Mouse (Mus musculus): Measurements from ENCODE around the gene Hist1h2ah. TPM values are rescaled to one million over a fixed set of nuclear protein-coding genes. Genes with fewer than 3 reads are reported as not detected.
"Not testable (repeated sequence)": the region's sequence is repeated elsewhere in the genome, so short reads cannot be mapped to it uniquely, and the experiment has no call there.

Hist1h2ah gene
- 6.2 TPM in 1 of 2 replicates, not detected in the other for polyA plus RNA-seq (2015; fragmentation: Nextera tagmentation; extraction: Ambion mirVana)

GRCm38 (mm10) chr13:22035267-22036148 lies at the start of gene Hist1h2ah, which contains the start of gene Hist1h2bk:
Hist1h2ah (minus strand) TSS chr13:22035568.
Hist1h2bk (plus strand) TSS chr13:22035870.
- H3K9me3 ChIP-seq, H3K36me3 ChIP-seq, H3K27me3 ChIP-seq: not testable (repeated sequence)
- peak within 1 kb of the TSS; percentile 80 for H3K27ac ChIP-seq
- peak within 1 kb of the TSS; percentile 70 for H3K4me2 ChIP-seq (replicated peaks)
- peak within 1 kb of the TSS; percentile 57 for H3K9ac ChIP-seq (replicated peaks)
- H3K4me3 ChIP-seq (replicated peaks), result peak within 1 kb of the TSS; percentile 43
- ATAC-seq, result peak; percentile 98
- peaks cover 27% of the 10 kb centered on the region for H3K4me1 ChIP-seq (replicated peaks)
- under 1% methylated on average over 24 of the region's 69 CpGs for WGBS

- not testable (repeated sequence) for H3K27me3 ChIP-seq; ATAC-seq; H3K4me3 ChIP-seq (replicated peaks); H3K4me2 ChIP-seq (replicated peaks); H3K27ac ChIP-seq; H3K36me3 ChIP-seq; H3K9ac ChIP-seq (replicated peaks); H3K4me1 ChIP-seq (replicated peaks); H3K9me3 ChIP-seq
- 94% methylated on average over 1 of the region's 1 CpGs for WGBS
Observed at GRCm38 (mm10) chr13:22084140-22084539, 48.8 kb upstream of the Hist1h2ah start, which contains the start of gene Vmn1r188. Vmn1r188 (plus strand) TSS chr13:22084440.

- no peaks in the 10 kb centered on the region for H3K4me1 ChIP-seq (replicated peaks)
- H3K36me3 ChIP-seq, result no peaks in the 10 kb centered on the region
- peaks cover 3% of the 10 kb centered on the region; the same call in 1 of the 2 replicates for H3K9me3 ChIP-seq
- H3K27me3 ChIP-seq, result no peaks in the 10 kb centered on the region
- H3K27ac ChIP-seq, result no peak overlapping the region
- no peak overlapping the region for H3K9ac ChIP-seq (replicated peaks)
- no peak overlapping the region for H3K4me3 ChIP-seq (replicated peaks)
- no peak for ATAC-seq
- H3K4me2 ChIP-seq (replicated peaks), result no peak overlapping the region
- 78% methylated on average over 1 of the region's 1 CpGs for WGBS
Observed at GRCm38 (mm10) chr13:22063468-22063867, 28.1 kb upstream of the Hist1h2ah start.

GRCm38 (mm10) chr13:22061422-22061821 lies 26.1 kb upstream of the Hist1h2ah start:
- H3K9ac ChIP-seq (replicated peaks), result no peak overlapping the region
- ATAC-seq, result no peak
- no peaks in the 10 kb centered on the region for H3K36me3 ChIP-seq
- H3K27me3 ChIP-seq, result no peaks in the 10 kb centered on the region
- H3K9me3 ChIP-seq, result peaks cover under 1% of the 10 kb centered on the region; the same call in 1 of the 2 replicates
- no peaks in the 10 kb centered on the region for H3K4me1 ChIP-seq (replicated peaks)
- no peak overlapping the region for H3K4me3 ChIP-seq (replicated peaks)
- 85% methylated on average over 1 of the region's 1 CpGs for WGBS
- no peak overlapping the region for H3K27ac ChIP-seq
- no peak overlapping the region for H3K4me2 ChIP-seq (replicated peaks)

GRCm38 (mm10) chr13:22053754-22054153 lies 18.4 kb upstream of the Hist1h2ah start:
- Histone ChIP-seq H3K4me1 (replicated peaks) (no peaks in the 10 kb centered on the region), H3K4me2 (replicated peaks) (no peak overlapping the region), H3K4me3 (replicated peaks) (no peak overlapping the region), H3K27me3 (no peaks in the 10 kb centered on the region), H3K9ac (replicated peaks) (no peak overlapping the region), H3K9me3 (no peaks in the 10 kb centered on the region), H3K36me3 (no peaks in the 10 kb centered on the region), H3K27ac (no peak overlapping the region)
- no peak for ATAC-seq
- WGBS, result 83% methylated on average over 1 of the region's 1 CpGs

- H3K9ac ChIP-seq (replicated peaks), result peak overlapping the region; percentile 72
- H3K27me3 ChIP-seq, result no peaks in the 10 kb centered on the region
- no peaks in the 10 kb centered on the region for H3K36me3 ChIP-seq
- H3K9me3 ChIP-seq, result no peaks in the 10 kb centered on the region
- WGBS, result 9% methylated on average over 5 of the region's 5 CpGs
- H3K4me3 ChIP-seq (replicated peaks), result peak overlapping the region; percentile 48
- peak overlapping the region; percentile 56 for H3K4me2 ChIP-seq (replicated peaks)
- peak; percentile 47 for ATAC-seq
- H3K4me1 ChIP-seq (replicated peaks), result no peaks in the 10 kb centered on the region
- H3K27ac ChIP-seq, result peak overlapping the region; percentile 84
Observed at GRCm38 (mm10) chr13:22051523-22051859, 16.1 kb upstream of the Hist1h2ah start.

- peak overlapping the region; percentile 84 for H3K27ac ChIP-seq
- no peaks in the 10 kb centered on the region for H3K4me1 ChIP-seq (replicated peaks)
- no peaks in the 10 kb centered on the region for H3K9me3 ChIP-seq
- H3K9ac ChIP-seq (replicated peaks), result peak overlapping the region; percentile 72
- no peaks in the 10 kb centered on the region for H3K27me3 ChIP-seq
- H3K4me2 ChIP-seq (replicated peaks), result peak overlapping the region; percentile 56
- ATAC-seq, result peak; percentile 97
- under 1% methylated on average over 52 of the region's 52 CpGs for WGBS
- peak overlapping the region; percentile 48 for H3K4me3 ChIP-seq (replicated peaks)
- no peaks in the 10 kb centered on the region for H3K36me3 ChIP-seq
Observed at GRCm38 (mm10) chr13:22050591-22051522, 15.5 kb upstream of the Hist1h2ah start.

GRCm38 (mm10) chr13:22049737-22050440 lies 14.5 kb upstream of the Hist1h2ah start:
- Histone ChIP-seq H3K4me3 (replicated peaks) (peak overlapping the region; percentile 48), H3K27me3 (no peaks in the 10 kb centered on the region), H3K4me1 (replicated peaks) (no peaks in the 10 kb centered on the region), H3K36me3 (no peaks in the 10 kb centered on the region), H3K9ac (replicated peaks) (peak overlapping the region; percentile 72), H3K27ac (peak overlapping the region; percentile 84), H3K9me3 (no peaks in the 10 kb centered on the region), H3K4me2 (replicated peaks) (peak overlapping the region; percentile 56)
- WGBS, result 2% methylated on average over 14 of the region's 14 CpGs
- peak; percentile 70 for ATAC-seq

GRCm38 (mm10) chr13:22049041-22049440 lies 13.7 kb upstream of the Hist1h2ah start:
- Histone ChIP-seq H3K9me3 (no peaks in the 10 kb centered on the region), H3K36me3 (no peaks in the 10 kb centered on the region), H3K4me1 (replicated peaks) (peaks cover under 1% of the 10 kb centered on the region), H3K9ac (replicated peaks) (no peak overlapping the region), H3K4me2 (replicated peaks) (no peak overlapping the region), H3K4me3 (replicated peaks) (no peak overlapping the region), H3K27ac (no peak overlapping the region), H3K27me3 (no peaks in the 10 kb centered on the region)
- 84% methylated on average over 2 of the region's 2 CpGs for WGBS
- ATAC-seq, result no peak

- Histone ChIP-seq H3K9ac (replicated peaks) (no peak overlapping the region), H3K27me3 (no peaks in the 10 kb centered on the region), H3K27ac (no peak overlapping the region), H3K4me1 (replicated peaks) (peaks cover 21% of the 10 kb centered on the region), H3K9me3 (no peaks in the 10 kb centered on the region), H3K36me3 (no peaks in the 10 kb centered on the region), H3K4me3 (replicated peaks) (no peak overlapping the region), H3K4me2 (replicated peaks) (no peak overlapping the region)
- no peak for ATAC-seq
- WGBS, result 65% methylated on average over 2 of the region's 2 CpGs
Observed at GRCm38 (mm10) chr13:22045311-22045710, 9.9 kb upstream of the Hist1h2ah start.

- Histone ChIP-seq H3K4me1 (replicated peaks) (peaks cover 27% of the 10 kb centered on the region), H3K36me3 (no peaks in the 10 kb centered on the region), H3K9me3 (no peaks in the 10 kb centered on the region), H3K9ac (replicated peaks) (no peak overlapping the region), H3K4me2 (replicated peaks) (peak overlapping the region; percentile 67; the same call in 1 of the 2 replicates), H3K27ac (no peak overlapping the region), H3K27me3 (no peaks in the 10 kb centered on the region), H3K4me3 (replicated peaks) (no peak overlapping the region)
- 88% methylated on average over 6 of the region's 6 CpGs for WGBS
- no peak for ATAC-seq
Observed at GRCm38 (mm10) chr13:22044432-22045155, 9.2 kb upstream of the Hist1h2ah start.

Data from midbrain, embryonic 13.5 days (tissue).